Mouse (Mus musculus): Measurements from ENCODE around the gene Sat2. TPM values are rescaled to one million over a fixed set of nuclear protein-coding genes. Genes with fewer than 3 reads are reported as not detected.

Gene Sat2
- total RNA-seq, 2 experiments from 2014 or later, result not detected

DNA sequence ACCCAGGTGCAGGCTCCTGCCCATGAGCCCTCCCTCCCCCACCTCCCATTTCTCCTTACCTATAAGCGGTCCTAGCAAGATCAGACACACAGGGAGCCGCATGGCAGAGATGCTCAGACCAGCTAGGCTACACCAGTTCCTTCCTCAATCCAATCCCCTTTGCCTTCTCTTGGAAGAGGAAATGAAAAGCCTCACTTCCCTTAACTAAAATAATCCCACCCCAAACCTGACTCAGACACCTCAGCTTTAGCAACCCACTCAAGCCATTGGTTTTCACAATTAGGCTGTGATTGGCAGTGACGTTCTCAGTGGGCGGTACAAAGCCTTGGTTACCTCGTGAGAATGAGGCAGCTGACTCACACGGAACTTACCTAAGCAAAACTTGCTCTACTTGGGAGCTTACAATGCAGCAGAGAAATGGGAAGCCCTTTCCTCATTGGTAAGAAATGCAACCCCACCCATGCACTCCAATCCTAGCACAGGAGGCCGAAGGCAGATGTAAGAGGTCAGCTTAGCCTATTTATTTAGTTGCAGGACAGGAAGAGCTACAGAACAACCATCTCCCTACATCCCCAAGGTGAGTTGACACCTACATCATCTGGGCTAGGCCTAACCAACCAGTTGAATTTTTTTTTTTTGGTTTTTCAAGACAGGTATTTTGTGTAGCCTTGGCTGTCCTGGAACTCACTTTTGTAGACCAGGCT, 44.3 kb downstream of the Sat2 start, which contains the start of gene Cd68:
Cd68 (minus strand) TSS at position 193 of the 704 bp plus-strand sequence.
- peak; percentile 75 for ATAC-seq (ENCODE audit: poor library complexity, severe bottlenecking)

GRCm38 (mm10) chr11:69666665-69667005, 44.8 kb downstream of the Sat2 start:
- no peak for ATAC-seq (ENCODE audit: poor library complexity, severe bottlenecking)

GRCm38 (mm10) chr11:69670786-69671725, 49.2 kb downstream of the Sat2 start:
- ATAC-seq (ENCODE audit: poor library complexity, severe bottlenecking), result peak; percentile 72

DNA sequence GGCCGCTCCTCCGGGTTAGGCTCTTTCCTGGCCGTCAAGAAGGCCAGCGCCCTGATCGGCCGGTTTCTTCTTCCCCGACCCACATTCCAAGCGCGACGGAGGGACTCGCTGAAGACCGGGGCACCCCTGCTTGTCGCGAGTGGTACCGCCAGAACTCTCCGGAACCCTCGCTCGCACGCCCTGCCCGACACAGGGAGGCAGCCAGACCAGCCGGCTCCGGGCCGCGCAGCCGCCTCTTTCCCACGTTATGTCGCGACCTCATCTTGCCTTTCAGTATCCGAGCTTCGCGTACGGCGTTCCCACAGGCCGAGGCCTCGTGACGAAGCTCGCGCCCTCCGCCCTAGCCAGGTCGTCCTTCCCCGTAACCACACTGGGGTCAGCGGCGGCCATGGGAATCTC, 49.9 kb downstream of the Sat2 start:
- ATAC-seq (ENCODE audit: poor library complexity, severe bottlenecking), result peak; percentile 11; the same call in 1 of the 2 replicates

GRCm38 (mm10) chr11:69672211-69672706, 50.4 kb downstream of the Sat2 start, which contains the start of gene Eif4a1:
Gene Eif4a1 (minus strand): TSS chr11:69672423.
- peak; percentile 84 for ATAC-seq (ENCODE audit: poor library complexity, severe bottlenecking)

Other genes with a start within 250 kb of the Sat2 start
Only the 30 nearest of the 32 such genes appear.
- 11.6 and 15.3 TPM in 2 replicates for gene Cyb5d1, start 226.4 kb upstream of the Sat2 start, total RNA-seq (2015)
- gene Cyb5d1, start 226.4 kb upstream of the Sat2 start, total RNA-seq (2017), result 24.0 and 28.1 TPM in 2 replicates
- 0.14 TPM in 1 of 2 replicates, not detected in the other for gene Tmem88, start 223.8 kb upstream of the Sat2 start, total RNA-seq (2015)
- 0.18 TPM in 1 of 2 replicates, not detected in the other for gene Tmem88, start 223.8 kb upstream of the Sat2 start, total RNA-seq (2017)
- gene Kdm6b, start 208.3 kb upstream of the Sat2 start, total RNA-seq (2015), result 27.1 and 29.0 TPM in 2 replicates
- gene Kdm6b, start 208.3 kb upstream of the Sat2 start, total RNA-seq (2017), result 5.0 and 6.7 TPM in 2 replicates
- gene Dnah2, start 72.9 kb upstream of the Sat2 start, total RNA-seq (2015), result 0.54 and 1.8 TPM in 2 replicates
- gene Dnah2, start 72.9 kb upstream of the Sat2 start, total RNA-seq (2017), result 2.1 and 8.0 TPM in 2 replicates
- gene Efnb3, start 61.8 kb upstream of the Sat2 start, total RNA-seq (2015), result 0.11 TPM in 1 of 2 replicates, not detected in the other
- 0.45 TPM in 1 of 2 replicates, not detected in the other for gene Efnb3, start 61.8 kb upstream of the Sat2 start, total RNA-seq (2017)
- 11.8 and 12.2 TPM in 2 replicates for gene Wrap53, start 41.8 kb upstream of the Sat2 start, total RNA-seq (2015)
- 5.3 and 5.9 TPM in 2 replicates for gene Wrap53, start 41.8 kb upstream of the Sat2 start, total RNA-seq (2017)
- 59.2 and 64.7 TPM in 2 replicates for gene Trp53, start 41.7 kb upstream of the Sat2 start, total RNA-seq (2015)
- gene Trp53, start 41.7 kb upstream of the Sat2 start, total RNA-seq (2017), result 21.8 and 28.3 TPM in 2 replicates
- 0.91 and 2.2 TPM in 2 replicates for gene Atp1b2, start 16.1 kb upstream of the Sat2 start, total RNA-seq (2015)
- 0.26 and 0.45 TPM in 2 replicates for gene Atp1b2, start 16.1 kb upstream of the Sat2 start, total RNA-seq (2017)
- gene Shbg, start 4.1 kb upstream of the Sat2 start, total RNA-seq (2015), result not detected in 2 replicates
- gene Shbg, start 4.1 kb upstream of the Sat2 start, total RNA-seq (2017), result not detected in 2 replicates
- gene Fxr2, start 11.0 kb downstream of the Sat2 start, total RNA-seq (2015), result 25.3 and 29.0 TPM in 2 replicates
- gene Fxr2, start 11.0 kb downstream of the Sat2 start, total RNA-seq (2017), result 33.3 and 36.5 TPM in 2 replicates
- gene Sox15, start 33.3 kb downstream of the Sat2 start, total RNA-seq (2015), result not detected in 2 replicates
- 0.22 TPM in 1 of 2 replicates, not detected in the other for gene Sox15, start 33.3 kb downstream of the Sat2 start, total RNA-seq (2017)
- 34.9 and 40.9 TPM in 2 replicates for gene Mpdu1, start 40.6 kb downstream of the Sat2 start, total RNA-seq (2015)
- gene Mpdu1, start 40.6 kb downstream of the Sat2 start, total RNA-seq (2017), result 55.7 and 56.5 TPM in 2 replicates
- gene Cd68, start 44.1 kb downstream of the Sat2 start, total RNA-seq (2015), result 302 and 304 TPM in 2 replicates
- gene Cd68, start 44.1 kb downstream of the Sat2 start, total RNA-seq (2017), result 195 and 219 TPM in 2 replicates
- gene Eif4a1, start 50.4 kb downstream of the Sat2 start, total RNA-seq (2015), result 457 and 494 TPM in 2 replicates
- 511 and 523 TPM in 2 replicates for gene Eif4a1, start 50.4 kb downstream of the Sat2 start, total RNA-seq (2017)
- gene Senp3, start 60.1 kb downstream of the Sat2 start, total RNA-seq (2015), result 94.3 and 104 TPM in 2 replicates
- gene Senp3, start 60.1 kb downstream of the Sat2 start, total RNA-seq (2017), result 68.9 and 80.8 TPM in 2 replicates
- gene Tnfsf13, start 63.8 kb downstream of the Sat2 start, total RNA-seq (2015), result 37.7 and 47.2 TPM in 2 replicates
- gene Tnfsf13, start 63.8 kb downstream of the Sat2 start, total RNA-seq (2017), result 74.3 and 78.9 TPM in 2 replicates
- 25.5 and 25.9 TPM in 2 replicates for gene Tnfsf12, start 73.8 kb downstream of the Sat2 start, total RNA-seq (2015)
- gene Tnfsf12, start 73.8 kb downstream of the Sat2 start, total RNA-seq (2017), result 3.2 and 4.9 TPM in 2 replicates
- gene Tnfsfm13, start 74.1 kb downstream of the Sat2 start, total RNA-seq (2015), result 11.6 and 13.6 TPM in 2 replicates
- gene Tnfsfm13, start 74.1 kb downstream of the Sat2 start, total RNA-seq (2017), result 8.5 and 12.2 TPM in 2 replicates
- 116 and 118 TPM in 2 replicates for gene Polr2a, start 136.6 kb downstream of the Sat2 start, total RNA-seq (2015)
- gene Polr2a, start 136.6 kb downstream of the Sat2 start, total RNA-seq (2017), result 38.6 and 42.9 TPM in 2 replicates
- gene Slc35g3, start 139.9 kb downstream of the Sat2 start, total RNA-seq (2015), result not detected in 2 replicates
- gene Slc35g3, start 139.9 kb downstream of the Sat2 start, total RNA-seq (2017), result not detected in 2 replicates
- gene Zbtb4, start 143.9 kb downstream of the Sat2 start, total RNA-seq (2015), result 1.6 and 2.6 TPM in 2 replicates
- gene Zbtb4, start 143.9 kb downstream of the Sat2 start, total RNA-seq (2017), result 1.4 and 2.4 TPM in 2 replicates
- 0.32 and 0.36 TPM in 2 replicates for gene Chrnb1, start 173.9 kb downstream of the Sat2 start, total RNA-seq (2015)
- gene Chrnb1, start 173.9 kb downstream of the Sat2 start, total RNA-seq (2017), result 0.16 TPM in 1 of 2 replicates, not detected in the other
- 0.14 TPM in 1 of 2 replicates, not detected in the other for gene Fgf11, start 179.8 kb downstream of the Sat2 start, total RNA-seq (2015)
- not detected in 2 replicates for gene Fgf11, start 179.8 kb downstream of the Sat2 start, total RNA-seq (2017)
- not detected in 2 replicates for gene Tmem102, start 183.6 kb downstream of the Sat2 start, total RNA-seq (2015)
- not detected in 2 replicates for gene Tmem102, start 183.6 kb downstream of the Sat2 start, total RNA-seq (2017)
- not detected in 2 replicates for gene Gm39566, start 193.3 kb downstream of the Sat2 start, total RNA-seq (2015)
- not detected in 2 replicates for gene Gm39566, start 193.3 kb downstream of the Sat2 start, total RNA-seq (2017)
- not detected in 2 replicates for gene Spem2, start 196.4 kb downstream of the Sat2 start, total RNA-seq (2015)
- gene Spem2, start 196.4 kb downstream of the Sat2 start, total RNA-seq (2017), result not detected in 2 replicates
- gene Spem1, start 200.2 kb downstream of the Sat2 start, total RNA-seq (2015), result not detected in 2 replicates
- not detected in 2 replicates for gene Spem1, start 200.2 kb downstream of the Sat2 start, total RNA-seq (2017)
- gene Nlgn2, start 215.8 kb downstream of the Sat2 start, total RNA-seq (2015), result 0.20 and 0.48 TPM in 2 replicates
- gene Nlgn2, start 215.8 kb downstream of the Sat2 start, total RNA-seq (2017), result 0.16 and 0.88 TPM in 2 replicates
- gene Tmem256, start 216.5 kb downstream of the Sat2 start, total RNA-seq (2015), result 217 and 226 TPM in 2 replicates
- 117 and 158 TPM in 2 replicates for gene Tmem256, start 216.5 kb downstream of the Sat2 start, total RNA-seq (2017)
- gene Plscr3, start 224.4 kb downstream of the Sat2 start, total RNA-seq (2015), result 19.8 and 23.7 TPM in 2 replicates
- gene Plscr3, start 224.4 kb downstream of the Sat2 start, total RNA-seq (2017), result 10.8 and 18.1 TPM in 2 replicates